Mouse (Mus musculus) left cerebral cortex, postnatal 4 days (tissue): Measurements from ENCODE around the gene Dnajb13. TPM values are rescaled to one million over a fixed set of nuclear protein-coding genes. Genes with fewer than 3 reads are reported as not detected.

Source experiments
- DNase-seq: peaks from one replicate; pipeline ENCODE4 v3.0.0-alpha.2; 2022
- intact Hi-C: fragments of 180-260 bp; cut with DNase I; formaldehyde crosslinking; loops from one replicate; pipeline ENCODE4 v1.15.1; 2025
- total RNA-seq, 2 experiments: library from RNA; stranded (reverse); gene quantifications; 2 replicates each; pipeline ENCODE4 v1.2.3; 2021

Gene Dnajb13
- total RNA-seq, 2 experiments from 2014 or later: 0.38 to 0.62 TPM

DNA sequence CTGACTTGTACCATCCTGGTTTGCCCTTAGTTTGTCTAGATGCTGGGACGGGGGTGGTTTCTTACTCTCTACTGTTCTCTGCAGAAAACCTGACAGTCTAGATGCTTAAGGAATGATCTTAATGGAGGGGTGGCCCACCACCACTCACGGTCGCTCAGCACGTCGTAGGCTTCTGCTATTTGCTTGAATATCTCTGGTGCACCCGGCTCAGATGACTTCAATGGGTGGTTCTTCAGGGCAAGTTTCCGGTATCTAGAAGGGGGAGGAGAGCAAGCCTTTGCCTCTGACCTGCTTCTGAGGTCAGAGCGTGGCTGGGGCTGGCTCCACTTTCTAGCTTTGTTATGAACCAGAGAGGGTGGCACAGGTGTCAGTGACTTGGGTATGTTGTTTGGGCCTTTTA lies 3.2 kb downstream of the Dnajb13 start:
- no peak for DNase-seq
- intact Hi-C loops: no loop called here

DNA sequence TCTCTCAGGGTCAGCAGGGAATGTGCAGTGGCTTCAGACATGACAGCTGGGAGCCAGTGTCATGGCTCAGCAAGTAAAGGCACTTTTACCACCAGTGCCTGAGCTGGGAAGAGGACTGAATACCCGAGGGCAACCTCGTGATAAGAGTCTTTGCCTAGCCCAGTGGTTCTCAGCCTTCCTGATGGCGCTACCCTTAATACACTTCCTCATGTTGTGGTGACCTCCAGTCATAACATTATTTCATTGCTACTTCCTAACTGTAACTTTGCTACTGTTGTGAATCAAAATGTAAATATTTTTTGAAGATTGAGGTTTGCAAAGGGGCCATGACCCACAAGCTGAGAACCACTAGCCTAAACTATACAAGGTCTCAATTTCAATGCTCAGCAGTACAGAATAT lies 6.1 kb downstream of the Dnajb13 start:
- DNase-seq: no peak
- intact Hi-C loops: no loop called here

DNA sequence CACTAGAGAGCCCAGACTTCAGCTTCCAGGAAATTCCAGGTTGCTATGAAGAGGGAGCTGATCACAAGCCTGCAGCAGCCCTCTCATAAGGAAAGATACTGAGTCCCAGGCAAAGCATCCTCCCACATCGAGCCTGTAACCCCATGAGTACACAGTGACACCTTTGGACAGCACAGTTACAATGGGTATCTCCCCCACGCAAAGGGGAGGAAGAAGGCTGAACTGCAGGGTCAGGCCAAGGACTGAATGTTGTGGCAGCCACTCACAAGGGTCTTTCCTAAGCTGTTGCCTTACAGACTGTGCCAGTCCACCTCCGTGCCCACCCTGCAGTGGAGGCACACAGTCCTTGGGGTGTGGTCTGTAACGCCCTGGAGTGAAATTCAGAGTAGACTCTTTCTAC lies 8.3 kb downstream of the Dnajb13 start:
- DNase-seq: no peak
- intact Hi-C loops: no loop called here

DNA sequence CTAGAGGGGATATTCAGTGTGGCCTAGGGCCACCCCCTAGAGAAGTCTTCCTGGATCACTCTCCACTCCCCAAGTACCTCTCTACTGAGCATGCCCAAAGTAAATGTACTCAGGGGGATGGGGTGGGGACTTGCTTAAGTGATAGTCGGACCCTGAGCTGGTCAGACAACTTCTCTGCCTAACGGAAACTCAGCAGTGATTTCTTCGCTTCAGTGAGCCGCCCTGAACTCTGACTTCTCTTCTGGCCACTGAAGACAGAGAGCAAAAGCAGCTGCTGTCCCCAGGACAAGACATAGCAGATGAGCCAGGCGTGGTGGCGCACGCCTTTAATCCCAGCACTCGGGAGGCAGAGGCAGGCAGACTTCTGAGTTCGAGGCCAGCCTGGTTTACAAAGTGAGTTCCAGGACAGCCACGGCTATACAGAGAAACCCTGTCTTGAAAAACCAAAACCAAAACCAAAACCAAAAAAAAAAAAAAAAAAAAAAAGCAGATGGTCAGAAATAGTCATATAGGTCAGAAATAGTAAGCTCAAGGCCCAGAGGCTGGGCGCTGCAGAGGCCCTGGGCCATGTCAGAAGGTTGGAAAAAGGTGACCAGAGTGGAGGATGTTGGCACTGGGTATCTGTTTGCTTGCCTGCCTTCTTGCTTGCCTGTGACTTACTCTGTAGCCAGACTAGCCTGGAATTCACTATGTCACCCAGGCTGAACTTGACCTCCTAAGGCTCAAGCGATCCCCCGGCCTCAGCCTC lies 9.8 kb downstream of the Dnajb13 start:
- DNase-seq: no peak
- intact Hi-C loops: no loop called here

DNA sequence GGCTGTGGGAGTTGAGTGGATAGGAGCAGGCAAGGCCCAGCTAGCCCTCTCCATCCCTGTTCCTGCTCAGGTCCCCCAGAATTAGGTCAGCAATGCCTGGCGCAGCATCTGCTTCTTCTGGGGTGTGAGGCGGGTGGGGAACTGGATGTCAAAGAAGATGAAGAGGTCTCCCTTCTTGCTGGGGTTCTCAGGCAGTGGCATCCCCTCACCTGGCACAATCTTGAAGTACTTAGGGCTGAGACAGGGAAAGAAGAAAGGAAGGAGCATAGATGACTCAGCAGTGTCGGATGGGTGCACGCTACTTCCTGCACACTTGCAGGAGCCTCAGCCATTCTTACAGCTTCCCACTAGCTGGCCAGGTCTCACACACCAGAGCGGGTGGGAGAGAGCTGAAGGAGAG lies 11.7 kb downstream of the Dnajb13 start:
- no peak for DNase-seq
- intact Hi-C loops: no loop called here

DNA sequence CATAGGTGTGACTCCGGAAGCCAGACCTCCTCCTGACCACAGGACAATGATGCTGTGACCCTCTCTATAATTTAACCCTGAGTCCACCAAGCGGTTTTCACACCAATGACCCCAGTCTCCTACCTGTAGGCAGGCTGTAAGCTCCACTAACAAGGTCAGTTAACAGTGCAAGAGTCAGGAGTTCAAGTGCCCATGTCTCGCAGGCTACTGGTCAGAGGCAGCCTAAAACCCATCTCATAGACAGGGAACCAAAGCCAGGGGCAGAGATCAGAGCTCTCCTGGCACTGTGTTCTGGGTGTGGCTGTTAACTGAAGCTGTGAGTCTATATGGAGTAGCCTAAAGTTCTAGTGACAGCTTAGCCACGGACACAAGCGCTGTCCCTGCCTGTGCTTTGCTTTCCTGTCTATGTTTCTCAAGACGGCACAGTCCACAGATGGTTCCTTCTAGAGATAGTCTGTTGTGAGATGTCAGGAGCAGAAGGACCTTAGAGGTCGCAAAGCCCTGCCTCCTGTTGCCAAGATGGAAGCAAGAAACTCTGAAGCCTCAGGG lies 12.3 kb downstream of the Dnajb13 start:
- no peak for DNase-seq
- intact Hi-C loops: no loop called here

DNA sequence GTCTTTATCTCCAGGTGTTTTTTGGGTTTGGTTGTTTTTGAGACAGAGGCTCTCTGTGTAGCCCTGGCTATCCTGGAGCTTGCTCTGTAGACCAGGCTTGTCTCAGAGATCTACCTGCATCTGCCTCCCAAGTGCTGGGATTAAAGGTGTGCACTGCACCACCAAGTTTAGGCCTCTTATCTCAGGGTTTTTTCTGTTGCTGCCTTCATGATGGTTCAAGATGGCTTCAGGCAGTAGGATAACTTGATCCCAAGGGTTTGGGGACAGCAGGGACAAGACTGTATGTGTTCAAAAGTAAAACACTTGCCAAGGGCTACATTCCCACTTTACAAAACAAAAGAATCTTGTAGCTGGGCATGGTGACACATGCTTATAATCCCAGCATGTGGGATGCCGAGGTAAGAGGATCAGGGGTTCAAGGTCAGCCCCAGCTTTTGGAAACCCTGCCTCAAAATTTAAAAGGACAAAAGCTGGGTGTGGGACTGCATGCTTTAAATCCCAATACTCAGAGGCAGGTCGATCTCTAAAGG lies 12.9 kb downstream of the Dnajb13 start:
- intact Hi-C loops: no loop called here
- DNase-seq: no peak

DNA sequence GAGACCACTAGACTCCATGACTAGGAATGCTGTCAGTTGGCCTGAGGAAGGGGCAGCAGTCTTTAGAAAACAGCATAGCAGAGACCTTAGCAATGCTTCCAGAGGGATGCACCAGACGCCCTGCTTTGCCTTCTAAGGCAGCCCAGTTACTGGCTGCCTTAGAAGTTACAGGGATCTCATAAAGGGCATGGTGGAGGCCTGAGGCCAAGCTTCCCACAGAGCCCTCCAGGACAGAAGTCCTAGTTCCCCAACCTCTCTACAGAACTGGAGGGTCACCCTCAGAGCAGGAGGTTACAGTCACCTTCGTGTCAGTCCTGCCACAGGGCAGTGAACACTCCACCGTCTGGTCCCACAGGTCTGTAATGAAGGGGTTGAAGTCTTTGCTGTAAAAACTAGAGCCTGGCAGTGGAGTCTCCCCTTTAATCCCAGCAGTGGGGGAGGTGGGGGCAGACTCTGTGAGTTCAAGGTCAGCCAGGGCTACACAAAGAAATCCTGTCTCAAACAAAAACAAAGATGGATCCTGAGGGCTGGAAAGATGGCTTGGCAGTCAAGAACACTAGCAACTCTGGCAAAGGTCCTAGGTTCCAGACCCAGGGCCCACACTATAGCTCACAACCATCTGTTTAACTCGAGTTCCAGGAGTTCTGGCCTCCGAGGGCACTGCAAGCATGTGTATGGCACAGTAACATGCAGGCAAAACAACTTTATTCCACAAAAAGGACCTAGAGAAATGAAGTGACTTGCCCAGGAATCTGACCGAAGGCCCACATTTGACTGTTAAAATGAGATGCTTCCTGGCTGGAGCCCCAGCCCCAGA lies 13.5 kb downstream of the Dnajb13 start:
- DNase-seq: no peak
- intact Hi-C loops: no loop called here

DNA sequence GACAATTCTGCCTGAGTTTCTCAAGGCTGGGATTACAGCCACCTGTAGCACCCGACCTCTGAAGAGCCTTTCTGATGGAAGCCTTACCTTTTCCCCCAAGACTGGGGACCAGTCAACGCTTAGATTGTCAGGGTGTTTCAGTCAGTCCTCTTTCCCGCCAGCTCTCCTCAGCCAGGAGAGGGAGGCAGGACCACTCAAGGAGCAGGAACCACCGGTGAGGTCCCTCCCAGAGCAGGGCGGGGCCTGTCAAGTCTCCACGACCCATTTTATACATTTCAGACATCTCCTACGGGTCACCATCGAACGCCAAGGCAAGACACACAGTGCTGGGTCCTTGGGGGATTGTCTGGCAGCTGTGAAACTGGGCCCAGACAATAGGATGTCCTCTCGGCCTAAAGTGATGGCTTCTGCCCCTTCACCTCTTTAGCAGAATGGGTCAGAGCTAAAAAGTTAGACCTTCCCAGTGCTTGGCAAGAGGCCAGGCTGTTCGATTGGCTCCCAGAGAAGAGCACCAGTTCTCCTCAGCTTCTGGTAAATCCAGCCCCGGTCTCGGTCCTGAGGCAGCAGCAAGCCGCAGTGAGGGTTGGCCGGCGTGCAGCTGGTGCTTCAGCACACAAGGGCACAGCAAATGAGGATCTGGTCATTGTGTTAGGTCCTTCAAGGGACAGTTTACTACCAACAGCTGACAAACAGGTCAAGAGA lies 14.3 kb downstream of the Dnajb13 start:
- intact Hi-C loops: no loop called here
- no peak for DNase-seq

DNA sequence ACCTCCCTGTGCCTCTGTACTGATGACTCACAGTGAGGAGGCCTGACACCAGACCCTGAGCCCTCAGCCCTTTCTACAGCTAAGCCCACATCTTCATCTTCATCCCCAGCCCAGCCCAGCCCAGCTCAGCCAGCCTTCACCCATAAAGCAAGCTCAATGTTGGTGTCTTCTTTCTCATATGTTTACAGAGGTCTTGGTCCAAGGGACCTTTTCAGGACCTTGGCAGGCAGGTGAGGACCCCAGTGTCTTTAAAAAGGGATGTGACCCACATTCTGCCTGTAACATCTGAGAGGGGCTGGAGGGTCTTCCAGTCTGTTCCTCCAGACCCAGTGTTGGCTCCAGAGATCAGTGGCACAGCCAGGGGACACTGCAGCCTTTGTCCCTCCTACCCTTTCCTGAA lies 15.3 kb downstream of the Dnajb13 start:
- DNase-seq: no peak
- intact Hi-C loops: no loop called here

DNA sequence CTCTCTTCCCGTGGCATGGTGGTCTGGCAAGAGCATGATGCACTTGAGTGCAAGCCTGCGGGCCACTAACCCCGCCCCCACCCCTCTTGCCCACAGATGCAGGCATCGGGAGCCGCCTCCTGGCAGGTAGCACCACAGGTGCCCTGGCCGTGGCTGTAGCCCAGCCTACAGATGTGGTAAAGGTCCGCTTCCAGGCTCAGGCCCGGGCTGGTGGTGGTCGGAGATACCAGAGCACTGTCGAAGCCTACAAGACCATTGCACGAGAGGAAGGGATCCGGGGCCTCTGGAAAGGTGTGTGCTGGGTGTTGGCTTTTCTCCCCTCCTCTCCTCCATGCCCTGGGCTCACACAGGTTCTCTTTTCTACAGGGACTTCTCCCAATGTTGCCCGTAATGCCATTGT lies 16.8 kb downstream of the Dnajb13 start:
- intact Hi-C loops: no loop called here
- DNase-seq: no peak

DNA sequence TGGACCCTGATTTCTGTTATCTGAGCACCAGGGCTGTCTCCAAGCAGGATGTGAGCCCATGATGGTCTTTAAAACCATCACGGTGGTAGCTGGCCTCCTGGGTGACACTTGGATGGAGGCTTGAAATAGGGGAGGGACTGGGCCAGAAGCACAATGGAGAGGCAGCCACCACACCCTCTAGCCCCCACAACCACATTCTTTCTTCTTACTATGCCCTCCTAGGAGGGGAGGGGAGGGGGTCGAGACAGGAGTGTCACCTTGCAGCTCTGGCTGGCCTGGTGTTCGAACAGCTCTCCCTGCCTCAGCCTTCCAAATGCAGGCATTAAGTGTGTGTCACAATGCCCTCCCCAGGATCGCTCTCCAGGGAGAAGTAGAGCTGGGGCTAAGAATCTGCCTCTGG lies 17.4 kb downstream of the Dnajb13 start:
- DNase-seq: no peak

DNA sequence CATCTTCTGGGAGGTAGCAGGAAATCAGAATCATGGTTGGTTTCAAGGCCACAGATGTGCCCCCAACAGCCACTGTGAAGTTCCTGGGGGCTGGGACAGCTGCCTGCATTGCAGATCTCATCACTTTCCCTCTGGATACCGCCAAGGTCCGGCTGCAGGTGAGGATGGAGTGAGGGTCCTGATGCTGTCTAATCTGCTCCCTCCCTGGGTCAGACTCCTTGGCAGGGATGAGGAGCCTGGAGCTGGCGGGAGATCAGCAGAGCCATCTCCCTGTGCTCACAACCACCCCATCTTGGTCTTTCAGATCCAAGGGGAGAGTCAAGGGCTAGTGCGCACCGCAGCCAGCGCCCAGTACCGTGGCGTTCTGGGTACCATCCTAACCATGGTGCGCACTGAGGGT lies 18.0 kb downstream of the Dnajb13 start:
- intact Hi-C loops: no loop called here
- no peak for DNase-seq

More for the DNA sequence above, 17.4 kb downstream of the Dnajb13 start:
- intact Hi-C loops: no loop called here

DNA sequence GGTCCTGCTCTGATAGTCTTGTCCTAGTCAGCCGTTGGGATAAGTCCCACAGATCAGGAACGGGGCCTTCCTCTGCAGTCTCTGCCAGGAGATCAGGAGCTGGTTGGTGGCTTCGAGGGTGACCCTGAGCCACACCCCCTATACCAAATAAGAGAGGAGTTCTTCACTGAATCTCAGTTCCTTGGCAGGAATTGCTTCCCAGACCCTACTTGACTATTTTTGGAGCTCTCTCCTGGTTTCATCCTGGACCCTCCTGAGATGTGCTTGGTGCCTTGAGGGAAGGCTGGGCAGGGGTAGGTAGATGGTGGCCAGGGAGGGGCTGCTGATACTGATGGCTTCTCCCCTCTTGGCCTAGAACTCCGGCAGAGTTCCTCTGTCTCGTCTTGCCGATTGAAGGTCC lies 18.4 kb downstream of the Dnajb13 start:
- intact Hi-C loops: no loop called here
- no peak for DNase-seq

DNA sequence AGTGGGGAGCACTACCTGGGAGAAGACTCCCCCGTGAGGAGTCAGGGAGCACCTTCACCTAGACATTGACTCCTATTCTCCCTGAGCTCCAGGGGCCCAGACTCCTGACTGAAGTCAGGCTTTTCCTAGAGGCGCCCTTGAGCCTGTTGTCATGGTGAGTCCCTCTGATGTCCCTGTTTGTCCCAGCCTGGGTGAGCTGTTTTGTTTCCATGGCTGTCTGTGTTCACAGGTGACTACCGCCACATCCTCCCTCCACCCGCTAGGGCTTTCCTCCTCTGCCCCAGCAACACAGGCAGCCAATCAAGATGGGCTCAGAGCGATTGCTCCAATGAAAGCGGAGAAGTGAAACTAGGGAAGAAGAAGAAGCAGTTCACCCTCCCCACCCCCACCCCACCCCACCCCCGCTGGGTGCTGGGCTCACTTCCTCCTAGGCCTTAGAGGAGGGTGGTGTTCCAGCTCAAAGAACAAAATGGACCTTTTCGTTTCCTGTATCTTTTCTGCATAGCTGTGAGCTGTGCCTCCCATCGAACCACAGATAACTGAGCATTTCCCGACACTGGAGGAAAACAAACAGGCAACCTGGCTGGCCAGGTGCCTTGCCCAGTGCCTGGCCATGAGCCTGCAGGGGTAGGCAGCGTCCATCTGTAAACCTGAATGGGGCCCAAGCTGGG lies 19.0 kb downstream of the Dnajb13 start:
- intact Hi-C loops: no loop called here
- DNase-seq: peak; percentile 48

DNA sequence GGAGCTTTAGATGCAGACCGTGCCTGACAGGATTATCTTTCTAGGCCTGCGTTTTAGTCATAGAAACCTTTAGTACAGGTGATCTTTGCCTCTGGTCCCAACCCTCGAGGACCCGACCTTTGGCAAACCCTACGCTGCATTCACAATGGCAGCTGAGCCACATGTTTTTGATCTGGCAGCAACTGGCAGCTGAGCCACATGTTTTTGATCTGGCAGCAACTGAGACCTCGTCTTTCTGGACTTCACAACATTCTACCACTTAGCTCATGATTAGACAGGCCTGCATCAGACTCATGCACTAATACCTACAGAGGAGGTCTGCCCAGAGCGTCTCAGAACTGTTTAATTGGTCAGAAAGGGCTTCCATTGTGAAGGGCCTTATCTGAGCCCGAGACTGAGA lies 19.7 kb downstream of the Dnajb13 start:
- DNase-seq: no peak
- intact Hi-C loops: no loop called here

DNA sequence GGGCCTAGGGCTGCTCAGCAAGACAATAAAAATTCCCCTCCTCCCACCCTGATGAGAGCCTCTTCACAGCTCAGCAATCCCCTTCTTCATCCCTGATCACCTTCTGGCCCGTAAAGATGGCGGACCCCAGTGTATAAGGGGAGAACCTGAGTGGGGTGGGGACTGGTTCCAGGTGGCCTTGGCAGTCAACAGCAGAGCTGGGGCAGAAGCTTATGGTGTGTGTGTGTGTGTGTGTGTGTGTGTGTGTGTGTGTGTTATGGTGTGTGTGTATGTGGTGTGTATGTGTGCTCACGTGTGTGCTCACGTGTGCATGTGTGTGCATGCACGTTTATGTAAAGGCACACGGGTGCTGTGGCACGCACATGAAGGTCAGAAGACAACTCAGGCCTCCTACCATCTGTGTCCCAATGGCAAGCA lies 20.3 kb downstream of the Dnajb13 start:
- intact Hi-C loops: no loop called here
- no peak for DNase-seq

DNA sequence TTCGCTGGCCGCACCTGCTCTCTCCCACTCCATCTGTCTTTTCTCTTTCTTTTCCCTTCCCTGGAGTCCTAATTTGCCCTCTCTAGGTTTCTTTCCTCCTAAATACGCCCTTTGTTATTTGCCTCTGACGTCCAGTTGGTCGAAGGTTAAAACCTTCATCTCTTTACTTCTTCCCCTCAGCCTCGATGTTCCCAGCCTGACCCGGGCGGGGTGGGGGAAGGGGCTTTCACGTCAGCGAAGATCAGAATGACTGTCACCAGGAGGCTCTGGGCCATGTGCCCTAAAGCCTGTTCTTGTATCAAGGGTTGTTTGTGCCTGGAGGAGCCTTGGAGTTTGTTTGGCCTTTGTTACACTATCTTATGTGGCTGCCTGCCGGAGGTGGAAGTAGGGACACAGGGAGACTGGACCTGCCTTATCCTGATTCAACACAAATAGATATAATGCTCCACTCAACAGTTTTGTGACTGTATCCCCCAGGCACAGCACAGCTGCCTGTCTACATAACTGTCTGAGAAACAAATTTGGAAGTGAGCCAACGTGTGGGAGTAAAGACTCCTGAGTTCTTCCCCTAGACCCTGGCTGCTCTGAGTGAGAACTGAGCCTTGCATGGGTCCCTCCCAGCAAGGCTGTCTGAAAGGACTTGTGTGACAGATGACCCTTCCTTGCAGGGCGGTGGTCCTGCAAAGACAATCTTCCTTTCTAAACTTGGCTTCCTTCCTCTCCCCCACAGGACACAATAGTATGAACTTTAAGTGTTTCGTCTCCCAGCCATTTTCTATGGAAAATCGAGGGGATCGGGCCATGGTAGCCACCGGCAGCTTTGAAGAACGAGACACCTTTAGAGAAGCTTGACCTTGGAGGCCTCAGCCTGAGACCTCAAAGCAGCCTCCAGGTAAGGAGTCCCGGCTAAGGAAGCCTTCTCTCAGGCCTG lies 21.0 kb downstream of the Dnajb13 start:
- intact Hi-C loops: no loop called here
- peak; percentile 43 for DNase-seq

DNA sequence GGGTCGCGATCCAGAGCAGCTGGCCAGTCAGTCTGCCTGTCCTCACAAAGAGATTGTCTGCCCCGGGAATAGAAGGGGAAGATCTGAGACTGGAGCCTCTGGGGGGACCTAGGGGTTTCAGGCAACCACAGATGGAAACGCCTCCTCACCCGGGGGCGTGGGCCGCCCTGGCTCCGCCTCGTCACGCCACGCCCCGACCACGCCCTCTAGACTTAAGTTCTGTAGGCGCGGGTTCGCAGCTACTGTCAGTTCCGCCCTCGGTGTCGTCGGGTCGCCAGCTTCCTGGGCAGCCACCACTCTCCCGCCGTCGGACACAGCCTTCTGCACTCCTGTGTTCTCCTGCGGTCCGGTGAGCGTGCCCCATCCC lies 21.7 kb downstream of the Dnajb13 start, which contains the start of gene Ucp2:
Ucp2 (plus strand) TSS at position 221 of the 367 bp plus-strand sequence.
- intact Hi-C loops: no loop called here
- peak; percentile 68 for DNase-seq
